Mouse (Mus musculus) forebrain, embryonic 14.5 days (tissue): ENCODE measurements around the gene Fdx1l. TPM values are rescaled to one million over a fixed set of nuclear protein-coding genes. Genes with fewer than 3 reads are reported as not detected.

ENCODE experiments used
- ATAC-seq: fragments of 200-750 bp; cut with Nextera tagmentation; 2 replicates; pipeline ENCODE4 v1.8.0; 2017; ENCODE audit warnings: mild to moderate bottlenecking, moderate library complexity
- DNase-seq: peaks from one replicate; pipeline ENCODE4 v3.0.0-alpha.2; 2015; ENCODE audit warnings: low spot score
- H3K27ac ChIP-seq: fragments of 300-500 bp; sonication (generic); 2 replicates; pipeline ENCODE4 v1.5.1; 2014; ENCODE audit warnings: low read depth, mild to moderate bottlenecking, control low read depth, low read length, moderate library complexity
- H3K27me3 ChIP-seq: fragments of 300-500 bp; sonication (generic); replicated peaks from 2 replicates; pipeline ENCODE4 v1.6.1; 2014; ENCODE audit warnings: low read length, control low read depth, mixed read lengths; ENCODE audit not compliant: control insufficient read depth, insufficient read depth
- H3K36me3 ChIP-seq: fragments of 300-500 bp; sonication (generic); 2 replicates; pipeline ENCODE4 v1.6.1; 2014; ENCODE audit warnings: low read length, control low read depth; ENCODE audit not compliant: control insufficient read depth, insufficient read depth
- H3K4me1 ChIP-seq: fragments of 300-500 bp; sonication (generic); 2 replicates; pipeline ENCODE4 v1.6.1; 2014; ENCODE audit warnings: antibody characterized with exemption, low read length, control low read depth; ENCODE audit not compliant: control insufficient read depth, insufficient read depth
- H3K4me2 ChIP-seq: fragments of 300-500 bp; sonication (generic); 2 replicates; pipeline ENCODE4 v1.6.1; 2014; ENCODE audit warnings: mild to moderate bottlenecking, control low read depth, low read length
- H3K4me3 ChIP-seq: fragments of 300-500 bp; sonication (generic); 2 replicates; pipeline ENCODE4 v1.5.1; 2014; ENCODE audit warnings: low read depth, low read length, control low read depth
- H3K9ac ChIP-seq: fragments of 300-500 bp; sonication (generic); 2 replicates; pipeline ENCODE4 v1.6.1; 2014; ENCODE audit warnings: mild to moderate bottlenecking, low read length, control low read depth, moderate library complexity
- H3K9me3 ChIP-seq: fragments of 300-500 bp; sonication (generic); replicated peaks from 2 replicates; pipeline ENCODE4 v1.6.1; 2016; ENCODE audit warnings: low read length, control low read depth, mixed read lengths; ENCODE audit not compliant: control insufficient read depth
- WGBS: fragments of 180-500 bp; shearing (Covaris S2); extraction: QIAGEN DNeasy Blood & Tissue Kit; methylation state at CpG from one replicate; pipeline ENCODE4 v1.1.7; 2014; 5-methylcytosine and 5-hydroxymethylcytosine counted together
- polyA plus RNA-seq: library from polyadenylated mRNA; unstranded; fragments of >200 nt; fragmentation: Nextera tagmentation; extraction: Ambion mirVana; gene quantifications from 2 replicates; pipeline ENCODE4 v1.2.1, GENCODE M21; 2014

The Fdx1l gene
- polyA plus RNA-seq, 1 experiment from 2014 or later = 69.8 TPM

- Histone ChIP-seq H3K27me3 (peaks cover 44% of the 10 kb centered on the region), H3K27ac (no peak overlapping the region), H3K4me1 (peaks cover 8% of the 10 kb centered on the region), H3K4me2 (no peak overlapping the region), H3K36me3 (no peaks in the 10 kb centered on the region), H3K4me3 (no peak overlapping the region), H3K9me3 (no peaks in the 10 kb centered on the region), H3K9ac (no peak overlapping the region)
- DNase-seq = no peak
- 73% methylated on average over 6 of the region's 6 CpGs for WGBS
- no peak for ATAC-seq
Measured at GRCm38 (mm10) chr9:21028560-21029110, 44.8 kb downstream of the Fdx1l start.

- Histone ChIP-seq H3K4me2 (no peak overlapping the region), H3K36me3 (no peaks in the 10 kb centered on the region), H3K4me1 (peaks cover 3% of the 10 kb centered on the region), H3K9me3 (no peaks in the 10 kb centered on the region), H3K27ac (no peak overlapping the region), H3K4me3 (no peak overlapping the region), H3K9ac (no peak overlapping the region), H3K27me3 (peaks cover 35% of the 10 kb centered on the region)
- ATAC-seq (no peak), DNase-seq (no peak)
- 62% methylated on average over 8 of the region's 8 CpGs for WGBS
Measured at GRCm38 (mm10) chr9:21027774-21028290, 45.6 kb downstream of the Fdx1l start.

DNA sequence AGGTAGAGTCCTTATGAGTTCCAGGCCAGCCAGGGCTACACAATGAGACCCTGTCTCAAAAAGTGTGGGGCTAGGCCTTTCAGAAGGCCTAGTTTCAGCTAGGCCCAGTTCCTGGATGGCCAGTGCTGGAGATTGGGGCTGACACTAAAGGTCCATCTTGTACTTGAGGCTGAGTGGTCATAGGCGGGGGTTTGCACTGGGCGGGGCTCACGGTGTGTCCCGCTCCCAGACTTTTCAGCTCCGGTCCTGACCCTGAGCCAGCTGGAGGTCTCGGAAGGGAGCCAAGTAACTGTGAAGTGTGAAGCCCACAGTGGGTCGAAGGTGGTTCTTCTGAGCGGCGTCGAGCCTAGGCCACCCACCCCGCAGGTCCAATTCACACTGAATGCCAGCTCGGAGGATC lies 46.6 kb downstream of the Fdx1l start:
- Histone ChIP-seq H3K36me3 (no peaks in the 10 kb centered on the region), H3K4me1 (peaks cover 2% of the 10 kb centered on the region; the same call in 1 of the 2 replicates), H3K9ac (no peak overlapping the region), H3K9me3 (no peaks in the 10 kb centered on the region), H3K4me3 (no peak overlapping the region), H3K27me3 (peaks cover 26% of the 10 kb centered on the region), H3K27ac (no peak overlapping the region), H3K4me2 (no peak overlapping the region)
- WGBS = 88% methylated on average over 12 of the region's 12 CpGs
- DNase-seq (no peak), ATAC-seq (no peak)

- no peaks in the 10 kb centered on the region for H3K9me3 ChIP-seq
- 77% methylated on average over 19 of the region's 19 CpGs for WGBS
- ATAC-seq = no peak
- no peak for DNase-seq
- no peak overlapping the region for H3K4me3 ChIP-seq
- H3K36me3 ChIP-seq = no peaks in the 10 kb centered on the region
- H3K4me1 ChIP-seq = peaks cover 2% of the 10 kb centered on the region; the same call in 1 of the 2 replicates
- H3K4me2 ChIP-seq = no peak overlapping the region
- H3K9ac ChIP-seq = no peak overlapping the region
- peaks cover 18% of the 10 kb centered on the region for H3K27me3 ChIP-seq
- H3K27ac ChIP-seq = no peak overlapping the region
Measured at GRCm38 (mm10) chr9:21025258-21025810, 48.1 kb downstream of the Fdx1l start.

DNA sequence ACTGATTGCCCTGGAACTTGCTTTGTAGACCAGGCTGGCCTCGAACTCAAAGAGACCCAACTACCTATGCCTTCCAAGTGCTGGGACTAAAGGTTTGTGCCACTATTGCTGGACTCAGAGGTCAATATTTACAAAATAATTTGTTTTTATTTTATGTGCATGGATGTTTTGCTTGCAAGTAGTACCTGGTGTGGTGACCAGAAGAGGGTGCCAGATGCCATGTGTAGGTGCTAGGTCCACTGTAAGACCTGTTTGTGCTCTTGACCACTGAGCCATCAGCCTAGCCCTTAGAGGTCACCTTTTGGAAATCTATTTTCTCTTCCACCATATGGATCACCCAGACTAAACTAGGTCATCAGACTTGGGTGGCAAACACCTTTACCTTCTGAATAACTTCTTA lies 50.7 kb downstream of the Fdx1l start:
- no peak overlapping the region for H3K9ac ChIP-seq
- ATAC-seq (no peak), DNase-seq (no peak)
- no peak overlapping the region for H3K4me3 ChIP-seq
- no peaks in the 10 kb centered on the region for H3K36me3 ChIP-seq
- H3K27ac ChIP-seq = no peak overlapping the region
- no peaks in the 10 kb centered on the region for H3K9me3 ChIP-seq
- WGBS = 65% methylated on average over 1 of the region's 1 CpGs
- no peak overlapping the region for H3K4me2 ChIP-seq
- no peaks in the 10 kb centered on the region for H3K4me1 ChIP-seq
- H3K27me3 ChIP-seq = no peaks in the 10 kb centered on the region

- Histone ChIP-seq H3K4me2 (no peak overlapping the region), H3K27me3 (peaks cover 4% of the 10 kb centered on the region), H3K9ac (no peak overlapping the region), H3K4me3 (no peak overlapping the region), H3K36me3 (no peaks in the 10 kb centered on the region), H3K4me1 (no peaks in the 10 kb centered on the region), H3K27ac (no peak overlapping the region), H3K9me3 (no peaks in the 10 kb centered on the region)
- WGBS = 64% methylated on average over 6 of the region's 6 CpGs
- DNase-seq = no peak
- no peak for ATAC-seq
Measured at GRCm38 (mm10) chr9:21022288-21022687, 51.1 kb downstream of the Fdx1l start.

DNA sequence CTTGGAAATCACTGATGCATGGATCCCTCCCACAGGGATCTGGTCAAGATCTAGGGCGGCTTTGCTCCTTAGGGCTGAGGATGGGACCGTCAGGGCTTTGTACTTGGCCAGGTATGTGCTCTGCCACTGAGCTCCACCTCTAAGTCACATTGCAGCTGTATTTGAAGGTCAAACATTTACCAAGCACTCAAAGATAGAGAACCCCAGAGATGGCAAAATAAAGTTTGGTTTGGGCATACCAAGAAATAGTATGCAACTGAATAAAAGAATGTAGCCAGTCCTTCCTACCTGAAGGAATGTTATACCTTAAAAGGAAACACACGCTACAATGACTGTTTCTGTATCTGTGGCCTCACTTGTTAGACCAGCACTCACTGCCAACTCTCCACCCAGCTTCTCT lies 52.1 kb downstream of the Fdx1l start:
- WGBS = 74% methylated on average over 3 of the region's 3 CpGs
- DNase-seq = no peak
- no peak overlapping the region for H3K4me2 ChIP-seq

DNA sequence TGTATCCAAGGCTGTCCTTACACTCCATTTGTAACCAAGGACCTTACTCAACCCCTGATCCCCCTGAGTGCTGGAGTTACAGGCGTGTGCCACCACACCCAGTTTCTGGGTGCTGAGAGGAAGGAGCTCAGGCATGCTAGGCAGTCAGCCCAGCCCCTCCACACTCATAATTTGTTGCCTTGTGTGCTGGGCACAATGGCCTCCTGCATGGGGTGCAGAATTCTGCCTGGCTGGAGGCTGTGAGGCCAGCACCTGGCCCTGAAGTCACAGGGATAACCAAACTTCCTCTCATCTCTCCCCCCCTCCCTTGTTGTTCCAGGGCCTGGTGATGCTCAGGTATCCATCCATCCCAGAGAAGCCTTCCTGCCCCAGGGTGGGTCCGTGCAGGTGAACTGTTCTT lies 54.8 kb downstream of the Fdx1l start:
- 76% methylated on average over 2 of the region's 2 CpGs for WGBS
- Histone ChIP-seq H3K4me3 (no peak overlapping the region), H3K27me3 (peaks cover 38% of the 10 kb centered on the region)

More for the DNA sequence above, 52.1 kb downstream of the Fdx1l start:
- Histone ChIP-seq H3K27me3 (peaks cover 13% of the 10 kb centered on the region), H3K36me3 (no peaks in the 10 kb centered on the region), H3K27ac (no peak overlapping the region), H3K4me1 (no peaks in the 10 kb centered on the region), H3K4me3 (no peak overlapping the region), H3K9me3 (no peaks in the 10 kb centered on the region), H3K9ac (no peak overlapping the region)
- no peak for ATAC-seq

More for the DNA sequence above, 54.8 kb downstream of the Fdx1l start:
- no peaks in the 10 kb centered on the region for H3K4me1 ChIP-seq
- H3K27ac ChIP-seq = no peak overlapping the region
- no peaks in the 10 kb centered on the region for H3K9me3 ChIP-seq
- DNase-seq (no peak), ATAC-seq (no peak)
- H3K9ac ChIP-seq = no peak overlapping the region
- no peaks in the 10 kb centered on the region for H3K36me3 ChIP-seq
- no peak overlapping the region for H3K4me2 ChIP-seq
